Mouse (Mus musculus): ENCODE measurements around the gene Olfr1094.

Gene Olfr1094

DNA sequence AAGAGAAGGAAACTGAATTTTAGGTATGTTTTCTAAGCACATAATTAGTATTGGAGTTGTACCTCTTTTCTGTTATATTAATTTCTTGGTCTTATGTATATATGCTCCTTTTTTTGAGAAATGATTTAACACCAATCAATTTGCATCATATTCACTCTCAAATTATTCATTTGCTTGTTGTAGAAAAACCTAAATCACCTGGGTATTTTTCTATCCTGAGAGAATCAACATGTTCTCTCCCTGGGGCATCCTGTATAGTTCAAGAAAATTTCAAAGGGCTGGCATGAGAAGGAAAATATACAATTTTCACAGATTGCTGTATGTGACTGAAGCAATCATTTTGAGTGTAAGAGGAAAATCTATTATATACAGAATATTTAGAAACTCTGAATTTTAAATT, at the start of gene Olfr1094:
Olfr1094 (plus strand) TSS at position 301 of the 400 bp plus-strand sequence.
- no peak for DNase-seq (ENCODE audit: low spot score)

- no peak for DNase-seq (ENCODE audit: low spot score)
Measured at GRCm38 (mm10) chr2:86782179-86782578, 42.3 kb upstream of the Olfr1094 start, which contains the start of gene Olfr1093. TSS of gene Olfr1093 (plus strand) at chr2:86782479.

DNA sequence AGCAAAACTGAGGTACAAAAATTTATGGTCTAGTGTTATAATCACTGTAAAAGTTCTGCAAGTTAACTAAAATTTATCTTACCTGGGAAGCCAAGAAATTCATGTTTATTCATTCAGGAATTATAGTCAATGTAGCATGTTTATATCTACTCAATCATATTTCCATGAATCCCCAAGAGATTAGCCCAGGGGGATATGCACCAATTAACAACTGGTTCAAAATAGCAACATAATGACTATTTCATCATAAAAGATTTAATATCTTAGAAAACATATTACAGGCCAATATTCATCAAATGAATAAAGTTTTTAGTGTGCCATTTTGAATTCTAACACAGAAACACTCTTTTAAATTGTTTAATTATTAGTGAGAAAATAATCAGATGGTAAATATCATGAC, 14.5 kb upstream of the Olfr1094 start, which contains the start of gene Olfr141:
Olfr141 (minus strand) TSS at position 101 of the 400 bp plus-strand sequence.
- no peak for DNase-seq (ENCODE audit: low spot score)

GRCm38 (mm10) chr2:86851596-86851995, 27.1 kb downstream of the Olfr1094 start, which contains the start of gene Olfr1095:
TSS of gene Olfr1095 (minus strand) at chr2:86851696.
- no peak for DNase-seq (ENCODE audit: low spot score)

- DNase-seq (ENCODE audit: low spot score): no peak
Measured at GRCm38 (mm10) chr2:86874702-86875101, 50.2 kb downstream of the Olfr1094 start, which contains the start of gene Gm13723. TSS of gene Gm13723 (minus strand) at chr2:86874802.
